Mouse (Mus musculus) heart, postnatal 14 days (tissue): Measurements from ENCODE around the gene Eri2. TPM values are rescaled to one million over a fixed set of nuclear protein-coding genes. Genes with fewer than 3 reads are reported as not detected.

Experiments used
- DNase-seq, 2 experiments: peaks; one replicate each; pipeline ENCODE4 v3.0.0; 2021 to 2022
- intact Hi-C: fragments of 180-260 bp; cut with DNase I; formaldehyde crosslinking; loops from one replicate; pipeline ENCODE4 v1.15.1; 2025
- long read RNA-seq, 2 experiments: library from polyadenylated mRNA; stranded (forward); transcript quantifications; one replicate each; pipeline ENCODE4 v2.0.0; 2021
- total RNA-seq, 2 experiments: library from RNA; stranded (reverse); gene quantifications; 2 replicates each; pipeline ENCODE4 v1.2.3; 2021

Gene Eri2
- total RNA-seq = 1 to 10 TPM; 2.3 to 2.8 TPM
- long read RNA-seq, experiment 1, partial matches to known transcripts = 0 of 4 reads
- long read RNA-seq, experiment 1, other reads (novel, unspliced or antisense) = 4 of 4 reads
- long read RNA-seq, experiment 2, partial matches to known transcripts = 0 of 3 reads
- long read RNA-seq, experiment 2, other reads (novel, unspliced or antisense) = 2 of 3 reads

- intact Hi-C loops = loop anchor here (5.0 kb wide), 1 partner anchor 71 kb away; the partner anchor contains the start of gene Thumpd1
- peak; percentile 87 to 92 for DNase-seq
Observed at GRCm38 (mm10) chr7:119793586-119794250, at the start of gene Eri2, which contains the start of gene Rexo5. TSS of gene Eri2 (minus strand) at chr7:119794058. TSS of gene Rexo5 (plus strand) at chr7:119794006.

GRCm38 (mm10) chr7:119841820-119842449 lies 48.1 kb upstream of the Eri2 start:
- no peak for DNase-seq
- intact Hi-C loops = loop anchor here (10.0 kb wide), 1 partner anchor 483 kb away; the partner anchor contains the start of gene Abca15

- intact Hi-C loops = no loop called here
- no peak for DNase-seq
Observed at GRCm38 (mm10) chr7:119835996-119836777, 42.3 kb upstream of the Eri2 start.

- intact Hi-C loops = no loop called here
- no peak for DNase-seq
Observed at GRCm38 (mm10) chr7:119835371-119835770, 41.5 kb upstream of the Eri2 start.

- no peak for DNase-seq
- intact Hi-C loops = no loop called here
Observed at GRCm38 (mm10) chr7:119808723-119809122, 14.9 kb upstream of the Eri2 start.

GRCm38 (mm10) chr7:119807396-119807795 lies 13.5 kb upstream of the Eri2 start:
- DNase-seq = no peak
- intact Hi-C loops = no loop called here

GRCm38 (mm10) chr7:119800991-119801390 lies 7.1 kb upstream of the Eri2 start:
- DNase-seq = no peak
- intact Hi-C loops = no loop called here

GRCm38 (mm10) chr7:119800488-119800887 lies 6.6 kb upstream of the Eri2 start:
- intact Hi-C loops = no loop called here
- DNase-seq = no peak

GRCm38 (mm10) chr7:119795311-119795710 lies 1.5 kb upstream of the Eri2 start:
- no peak for DNase-seq
- intact Hi-C loops = no loop called here

GRCm38 (mm10) chr7:119794251-119794638 lies 387 bp upstream of the Eri2 start:
- no peak for DNase-seq
- intact Hi-C loops = loop anchor here (5.0 kb wide), 1 partner anchor 72 kb away; the partner anchor contains the start of gene Thumpd1

- intact Hi-C loops = no loop called here
- no peak for DNase-seq
Observed at GRCm38 (mm10) chr7:119789024-119789423, 4.8 kb downstream of the Eri2 start.

- DNase-seq = no peak
- intact Hi-C loops = no loop called here
Observed at GRCm38 (mm10) chr7:119784908-119785307, 8.9 kb downstream of the Eri2 start.

GRCm38 (mm10) chr7:119783453-119783852 lies 10.4 kb downstream of the Eri2 start:
- intact Hi-C loops = no loop called here
- no peak for DNase-seq

- DNase-seq = no peak
- intact Hi-C loops = no loop called here
Observed at GRCm38 (mm10) chr7:119769895-119770294, 24.0 kb downstream of the Eri2 start.

GRCm38 (mm10) chr7:119766996-119767395 lies 26.9 kb downstream of the Eri2 start:
- no peak for DNase-seq

GRCm38 (mm10) chr7:119764377-119764776 lies 29.5 kb downstream of the Eri2 start:
- intact Hi-C loops = no loop called here
- no peak for DNase-seq

More at GRCm38 (mm10) chr7:119766996-119767395, 26.9 kb downstream of the Eri2 start:
- intact Hi-C loops = no loop called here

- intact Hi-C loops = no loop called here
- no peak for DNase-seq
Observed at GRCm38 (mm10) chr7:119762166-119762697, 31.6 kb downstream of the Eri2 start.

- DNase-seq = no peak
- intact Hi-C loops = no loop called here
Observed at GRCm38 (mm10) chr7:119760527-119760951, 33.3 kb downstream of the Eri2 start, which contains the start of gene Acsm3. TSS of gene Acsm3 (plus strand) at chr7:119760923.

GRCm38 (mm10) chr7:119753696-119754095 lies 40.2 kb downstream of the Eri2 start:
- DNase-seq = no peak

GRCm38 (mm10) chr7:119749942-119750341 lies 43.9 kb downstream of the Eri2 start:
- intact Hi-C loops = no loop called here
- DNase-seq = no peak

More at GRCm38 (mm10) chr7:119753696-119754095, 40.2 kb downstream of the Eri2 start:
- intact Hi-C loops = no loop called here
